Mouse (Mus musculus) heart, postnatal 4 days (tissue): ENCODE results near the gene Zfp385a. TPM values are rescaled to one million over a fixed set of nuclear protein-coding genes. Genes with fewer than 3 reads are reported as not detected.
A peak's percentile ranks its signal among the peaks of the same experiment; 100 is the strongest.
"Not testable (repeated sequence)": the region's sequence is repeated elsewhere in the genome, so short reads cannot be mapped to it uniquely, and the experiment has no call there.

Experiments
- DNase-seq: peaks from one replicate; pipeline ENCODE4 v3.0.0; 2021
- microRNA-seq, 2 experiments: library from miRNA; unstranded; fragments of <30 nt; microRNA quantifications; one replicate each; pipeline ENCODE4 v1.2.0; 2021 to 2022
- total RNA-seq, 2 experiments: library from RNA; stranded (reverse); gene quantifications; 2 replicates each; pipeline ENCODE4 v1.2.3; 2021

Zfp385a gene
- total RNA-seq, 2 experiments from 2014 or later, result 21.9 to 22.0 TPM

- DNase-seq, result peak; percentile 79
These were observed 54.0 kb downstream of the Zfp385a start for GRCm38 (mm10) chr15:103285778-103286417.

GRCm38 (mm10) chr15:103284647-103285046, 55.2 kb downstream of the Zfp385a start:
- DNase-seq, result no peak

GRCm38 (mm10) chr15:103284066-103284465, 55.8 kb downstream of the Zfp385a start:
- peak; percentile 68 for DNase-seq

GRCm38 (mm10) chr15:103281465-103282205, 58.3 kb downstream of the Zfp385a start:
- no peak for DNase-seq

GRCm38 (mm10) chr15:103280817-103281464, 59.0 kb downstream of the Zfp385a start:
- peak; percentile 52 for DNase-seq

GRCm38 (mm10) chr15:103279750-103280149, 60.1 kb downstream of the Zfp385a start:
- DNase-seq, result peak; percentile 42

- DNase-seq, result no peak
These were observed 61.9 kb downstream of the Zfp385a start for GRCm38 (mm10) chr15:103277949-103278348.

GRCm38 (mm10) chr15:103275943-103276342, 64.0 kb downstream of the Zfp385a start:
- DNase-seq, result not testable (repeated sequence)

GRCm38 (mm10) chr15:103272419-103273279, 67.2 kb downstream of the Zfp385a start, which contains the start of gene Copz1:
Gene Copz1, plus strand, starts transcription at chr15:103272714.
- peak; percentile 95 for DNase-seq

- DNase-seq, result no peak
These were observed 71.0 kb downstream of the Zfp385a start for GRCm38 (mm10) chr15:103268903-103269302.

- no peak for DNase-seq
These were observed 75.1 kb downstream of the Zfp385a start for GRCm38 (mm10) chr15:103264794-103265193.

Small RNA genes lying within 50 kb of the gene (microRNA-seq; reads per million reads assigned to microRNA genes)
- gene Mir148b (147 to 248 reads per million in 2 experiments), gene Mir6963 (1.4 to 2.1 reads per million in 2 experiments)

Other genes starting within 250 kb of the Zfp385a start
- gene Smug1, start 173.0 kb downstream of the Zfp385a start, total RNA-seq, result 10 to 100 TPM; 12.7 to 14.1 TPM
- 100 to 1,000 TPM; 146 TPM for gene Cbx5, start 100.3 kb downstream of the Zfp385a start, total RNA-seq
- 100 to 1,000 TPM; 408 to 415 TPM for gene Hnrnpa1, start 99.7 kb downstream of the Zfp385a start, total RNA-seq
- 1 to 10 TPM; 1.0 to 1.1 TPM for gene Nfe2, start 81.7 kb downstream of the Zfp385a start, total RNA-seq
- 10 to 100 TPM; 88.7 to 91.2 TPM for gene Copz1, start 67.4 kb downstream of the Zfp385a start, total RNA-seq
- not detected for gene Gpr84, start 29.5 kb downstream of the Zfp385a start, total RNA-seq
- 100 to 1,000 TPM; 120 to 121 TPM for gene Itga5, start 26.7 kb upstream of the Zfp385a start, total RNA-seq
- 1 to 10 TPM; 1.3 to 1.8 TPM for gene Gtsf1, start 90.4 kb upstream of the Zfp385a start, total RNA-seq
- gene Gtsf2, start 108.4 kb upstream of the Zfp385a start, total RNA-seq, result not detected
- 1 to 10 TPM; 2.7 to 3.4 TPM for gene Nckap1l, start 113.7 kb upstream of the Zfp385a start, total RNA-seq
- 1 to 10 TPM; 1.8 to 2.2 TPM for gene Pde1b, start 162.9 kb upstream of the Zfp385a start, total RNA-seq
- 10 to 100 TPM; 26.9 to 31.4 TPM for gene Ppp1r1a, start 197.9 kb upstream of the Zfp385a start, total RNA-seq
- not detected for gene Glycam1, start 225.0 kb upstream of the Zfp385a start, total RNA-seq